Mouse (Mus musculus) layer of hippocampus, adult 2 months (tissue): ENCODE measurements around the gene Glt8d2. TPM values are rescaled to one million over a fixed set of nuclear protein-coding genes. Genes with fewer than 3 reads are reported as not detected.

Experiments
- DNase-seq, 2 experiments: peaks; one replicate each; pipeline ENCODE4 v3.0.0; 2022; ENCODE audit warnings: low spot score in 2 of 2
- H3K27ac ChIP-seq: fragments of 200-600 bp; 2 replicates; pipeline ENCODE4 v1.8.1; 2022
- H3K4me3 ChIP-seq: fragments of 200-600 bp; 2 replicates; pipeline ENCODE4 v1.8.1; 2022; ENCODE audit warnings: mild to moderate bottlenecking
- CTCF ChIP-seq: fragments of 200-600 bp; conservative IDR thresholded peaks from 2 replicates; pipeline ENCODE4 v1.8.1; 2022; ENCODE audit warnings: antibody characterized with exemption, mild to moderate bottlenecking, moderate library complexity
- long read RNA-seq, 2 experiments: library from polyadenylated mRNA; stranded (forward); transcript quantifications; one replicate each; pipeline ENCODE4 v2.0.0; 2021; ENCODE audit warnings: borderline mapping rate in 2 of 2
- total RNA-seq, 2 experiments: library from RNA; stranded (reverse); gene quantifications; 2 replicates each; pipeline ENCODE4 v1.2.3; 2021

The Glt8d2 gene
- 10 to 100 TPM; 17.9 to 18.6 TPM for total RNA-seq
- long read RNA-seq, experiment 1, partial matches to known transcripts: 0 of 6 reads
- long read RNA-seq, experiment 1, other reads (novel, unspliced or antisense): 2 of 6 reads
- long read RNA-seq, experiment 2, transcript Glt8d2-201 (10 exons, 2,153 nt): major isoform, 12 of 15 reads
- long read RNA-seq, experiment 2, partial matches to known transcripts: 0 of 15 reads
- long read RNA-seq, experiment 2, other reads (novel, unspliced or antisense): 3 of 15 reads

GRCm38 (mm10) chr10:82690494-82690893 is at the start of gene Glt8d2:
Gene Glt8d2, minus strand, starts transcription at chr10:82690650.
- peak within 1 kb of the TSS; percentile 44 for H3K4me3 ChIP-seq
- peak; percentile 29 to 43 for DNase-seq
- H3K27ac ChIP-seq: peak within 1 kb of the TSS; percentile 91
- no peak for TF ChIP-seq CTCF

GRCm38 (mm10) chr10:82699296-82699941 is 9.0 kb upstream of the Glt8d2 start:
- no peak for DNase-seq
- Histone ChIP-seq H3K27ac (peak overlapping the region; percentile 93), H3K4me3 (peak overlapping the region; percentile 83)
- TF ChIP-seq CTCF: no peak

GRCm38 (mm10) chr10:82698712-82699261 is 8.3 kb upstream of the Glt8d2 start:
- peak; percentile 40 for TF ChIP-seq CTCF
- peak overlapping the region; percentile 83 for H3K4me3 ChIP-seq
- peak overlapping the region; percentile 93 for H3K27ac ChIP-seq
- DNase-seq: peak; percentile 89 to 91

- Histone ChIP-seq H3K4me3 (no peak overlapping the region), H3K27ac (peak overlapping the region; percentile 39)
- no peak for TF ChIP-seq CTCF
- DNase-seq: peak in 1 of 2 experiments; percentile 20
Measured at GRCm38 (mm10) chr10:82697305-82697898, 7.0 kb upstream of the Glt8d2 start.

- DNase-seq: no peak
- no peak for TF ChIP-seq CTCF
- H3K27ac ChIP-seq: peak overlapping the region; percentile 53
- H3K4me3 ChIP-seq: no peak overlapping the region
Measured at GRCm38 (mm10) chr10:82696453-82697079, 6.1 kb upstream of the Glt8d2 start.

GRCm38 (mm10) chr10:82695956-82696355 is 5.5 kb upstream of the Glt8d2 start, which contains the start of gene Hcfc2:
Gene Hcfc2, plus strand, starts transcription at chr10:82696160.
- DNase-seq: no peak
- H3K4me3 ChIP-seq: no peak within 1 kb of the TSS
- no peak for TF ChIP-seq CTCF
- peak within 1 kb of the TSS; percentile 53 for H3K27ac ChIP-seq

GRCm38 (mm10) chr10:82689681-82690211 is 704 bp downstream of the Glt8d2 start:
- H3K27ac ChIP-seq: peak overlapping the region; percentile 91
- no peak for TF ChIP-seq CTCF
- peak overlapping the region; percentile 44 for H3K4me3 ChIP-seq
- DNase-seq: peak in 1 of 2 experiments; percentile 57

GRCm38 (mm10) chr10:82685440-82685839 is 5.0 kb downstream of the Glt8d2 start:
- no peak overlapping the region; the same call in 1 of the 2 replicates for H3K27ac ChIP-seq
- no peak for TF ChIP-seq CTCF
- no peak overlapping the region for H3K4me3 ChIP-seq
- DNase-seq: no peak

GRCm38 (mm10) chr10:82681639-82682038 is 8.8 kb downstream of the Glt8d2 start:
- TF ChIP-seq CTCF: no peak
- peak in 1 of 2 experiments; percentile 61 for DNase-seq
- Histone ChIP-seq H3K4me3 (no peak overlapping the region), H3K27ac (peak overlapping the region; percentile 85)

- Histone ChIP-seq H3K4me3 (no peak overlapping the region), H3K27ac (peak overlapping the region; percentile 85)
- peak; percentile 62 to 88 for DNase-seq
- TF ChIP-seq CTCF: no peak
Measured at GRCm38 (mm10) chr10:82680769-82681168, 9.7 kb downstream of the Glt8d2 start.

- no peak for TF ChIP-seq CTCF
- peak overlapping the region; percentile 74 for H3K27ac ChIP-seq
- DNase-seq: peak; percentile 53 to 70
- no peak overlapping the region for H3K4me3 ChIP-seq
Measured at GRCm38 (mm10) chr10:82676949-82677348, 13.5 kb downstream of the Glt8d2 start.

GRCm38 (mm10) chr10:82670205-82670604 is 20.2 kb downstream of the Glt8d2 start:
- Histone ChIP-seq H3K27ac (no peak overlapping the region; the same call in 1 of the 2 replicates), H3K4me3 (no peak overlapping the region)
- TF ChIP-seq CTCF: no peak
- DNase-seq: no peak
